In genomic region chr9:61348616-61349015, GRCm38 (mm10) we compare ENCODE assay signal across 19 mouse cellular contexts.
"Had no signal": no experiment of that assay in that cellular context is flagged by ENCODE, and none has a peak within 500 bp of the region (broad histone marks: within the 10 kb centered on the region; RNA-seq: fewer than 3 reads in every experiment).

No protein-coding gene starts in this region.

- H3K9me3 ChIP-seq: kidney, embryonic 15.5 days; limb, embryonic 13.5 days; liver, embryonic 12.5 days; liver, embryonic 15.5 days; lung, embryonic 15.5 days; megakaryocyte, embryonic 14.5 days; midbrain, embryonic 10.5 days; midbrain, embryonic 13.5 days; neural tube, embryonic 12.5 days had no signal

- H3K27ac ChIP-seq: kidney, embryonic 15.5 days; left cerebral cortex, adult 2 months; limb, embryonic 13.5 days; liver, embryonic 12.5 days; liver, embryonic 15.5 days; lung, embryonic 15.5 days; midbrain, embryonic 10.5 days; midbrain, embryonic 13.5 days; neural tube, embryonic 12.5 days; stomach, postnatal 0 days had no signal

- H3K4me2 ChIP-seq: kidney, embryonic 15.5 days; limb, embryonic 13.5 days; liver, embryonic 12.5 days; liver, embryonic 15.5 days; lung, embryonic 15.5 days; midbrain, embryonic 13.5 days; neural tube, embryonic 12.5 days had no signal

- H3K36me3 ChIP-seq: kidney, embryonic 15.5 days; limb, embryonic 13.5 days; liver, embryonic 12.5 days; liver, embryonic 15.5 days; lung, embryonic 15.5 days; midbrain, embryonic 10.5 days; midbrain, embryonic 13.5 days; neural tube, embryonic 12.5 days had no signal

- ATAC-seq: liver, embryonic 12.5 days; midbrain, embryonic 13.5 days had no signal

- H3K4me3 ChIP-seq: kidney, embryonic 15.5 days; left cerebral cortex, adult 2 months; limb, embryonic 13.5 days; liver, embryonic 12.5 days; liver, embryonic 15.5 days; lung, embryonic 15.5 days; megakaryocyte, embryonic 14.5 days; midbrain, embryonic 10.5 days; midbrain, embryonic 13.5 days; neural tube, embryonic 12.5 days had no signal

- DNase-seq: layer of hippocampus, postnatal 36 days; liver; right cerebral cortex, adult 18-20 months; right cerebral cortex, postnatal 14 days; right cerebral cortex, postnatal 4 days; thymus, adult 2 months; thymus, postnatal 14 days; thymus, postnatal 4 days had no signal

- H3K9ac ChIP-seq: kidney, embryonic 15.5 days; limb, embryonic 13.5 days; liver, embryonic 12.5 days; liver, embryonic 15.5 days; lung, embryonic 15.5 days; midbrain, embryonic 13.5 days; neural tube, embryonic 12.5 days had no signal
